Mouse (Mus musculus) liver, adult 2 months (tissue): Measurements from ENCODE around the gene Stat3. TPM values are rescaled to one million over a fixed set of nuclear protein-coding genes. Genes with fewer than 3 reads are reported as not detected.

ENCODE experiments used
- DNase-seq: peaks from one replicate; pipeline ENCODE4 v3.0.0-alpha.2; 2011; ENCODE audit warnings: low read depth, low spot score; ENCODE audit errors: extremely low read depth
- H3K27ac ChIP-seq: fragments of 200-500 bp; replicated peaks from 2 replicates; pipeline ENCODE4 v1.5.1; 2012; ENCODE audit warnings: low read depth, mild to moderate bottlenecking, control low read depth, inconsistent platforms, low read length; ENCODE audit not compliant: insufficient read depth
- H3K27me3 ChIP-seq: fragments of 200-500 bp; 2 replicates; pipeline ENCODE4 v1.6.1; 2012; ENCODE audit warnings: mild to moderate bottlenecking, moderate library complexity, low read length, inconsistent platforms; ENCODE audit not compliant: control insufficient read depth, insufficient read depth
- H3K36me3 ChIP-seq: fragments of 200-500 bp; 2 replicates; pipeline ENCODE4 v1.6.1; 2012; ENCODE audit warnings: low read length, inconsistent platforms; ENCODE audit not compliant: control insufficient read depth, insufficient read depth
- H3K4me1 ChIP-seq: fragments of 200-500 bp; 2 replicates; pipeline ENCODE4 v1.6.1; 2011; ENCODE audit warnings: low read length; ENCODE audit not compliant: control insufficient read depth, insufficient read depth
- H3K4me3 ChIP-seq: fragments of 200-500 bp; 2 replicates; pipeline ENCODE4 v1.5.1; 2011; ENCODE audit warnings: low read depth, mild to moderate bottlenecking, control low read depth, low read length, moderate library complexity; ENCODE audit not compliant: insufficient read depth
- H3K79me2 ChIP-seq: fragments of 200-500 bp; 2 replicates; pipeline ENCODE4 v1.6.1; 2012; ENCODE audit warnings: inconsistent platforms, mild to moderate bottlenecking, low read length, moderate library complexity; ENCODE audit not compliant: control insufficient read depth, insufficient read depth
- H3K9ac ChIP-seq: fragments of 200-500 bp; 2 replicates; pipeline ENCODE4 v1.6.1; 2012; ENCODE audit warnings: low read depth, mild to moderate bottlenecking, control low read depth, inconsistent platforms, low read length
- CTCF ChIP-seq: fragments of 200-500 bp; IDR thresholded peaks from 2 replicates; pipeline ENCODE4 v1.5.1; 2011; ENCODE audit warnings: low read depth, low read length, control low read depth
- POLR2A ChIP-seq: fragments of 200-500 bp; IDR thresholded peaks from 2 replicates; pipeline ENCODE4 v1.6.1; 2011; ENCODE audit warnings: low read length, control low read depth; ENCODE audit not compliant: insufficient read depth; ENCODE audit errors: extremely low read depth
- WGBS: fragments of 180-500 bp; shearing (Covaris S2); methylation state at CpG from one replicate; pipeline ENCODE4 v1.1.7; 2018; 5-methylcytosine and 5-hydroxymethylcytosine counted together
- polyA plus RNA-seq: library from polyadenylated mRNA; depleted of rRNA; stranded (reverse); fragments of >200 nt; gene quantifications from 2 replicates; pipeline ENCODE4 v1.2.3, GENCODE M21; 2012
- total RNA-seq: library from RNA; depleted of rRNA; stranded (reverse); fragments of >200 nt; gene quantifications from 2 replicates; pipeline ENCODE4 v1.2.3, GENCODE M21; 2014

Gene Stat3
- total and polyA plus RNA-seq, 2 experiments = 58.5 to 60.4 TPM

DNA sequence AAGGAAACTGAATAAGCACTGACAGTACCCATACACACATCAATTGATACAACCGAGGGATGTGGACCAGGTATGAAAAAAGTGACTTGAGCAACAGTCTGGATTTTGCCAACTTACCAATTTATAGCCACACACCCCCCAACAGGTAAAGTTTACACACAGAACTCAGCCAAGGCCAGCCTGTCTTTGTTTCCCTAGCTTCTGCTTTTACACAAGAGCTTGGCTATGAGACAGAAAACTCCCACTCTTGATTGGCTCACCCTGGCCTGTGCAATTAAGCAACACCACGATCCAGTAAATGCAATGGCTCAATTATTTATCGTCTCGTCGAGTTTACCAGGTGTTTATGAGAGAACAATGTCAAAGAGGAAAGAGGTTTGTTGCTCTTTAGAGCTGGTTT lies 1.2 kb downstream of the Stat3 start:
- WGBS = 0% methylated on average over 5 of the region's 5 CpGs
- Histone ChIP-seq H3K36me3 (no peaks in the 10 kb centered on the region), H3K79me2 (peaks cover 39% of the 10 kb centered on the region; the same call in 1 of the 2 replicates), H3K9ac (no peak overlapping the region; the same call in 1 of the 2 replicates), H3K27ac (0 out of 2 replicates have a peak overlapping the region, but pooled peaks have one; percentile 12), H3K4me1 (peaks cover 36% of the 10 kb centered on the region), H3K4me3 (peak overlapping the region; percentile 94; the same call in 1 of the 2 replicates), H3K27me3 (no peaks in the 10 kb centered on the region)
- TF ChIP-seq POLR2A = no peak
- peak; percentile 98 for DNase-seq

DNA sequence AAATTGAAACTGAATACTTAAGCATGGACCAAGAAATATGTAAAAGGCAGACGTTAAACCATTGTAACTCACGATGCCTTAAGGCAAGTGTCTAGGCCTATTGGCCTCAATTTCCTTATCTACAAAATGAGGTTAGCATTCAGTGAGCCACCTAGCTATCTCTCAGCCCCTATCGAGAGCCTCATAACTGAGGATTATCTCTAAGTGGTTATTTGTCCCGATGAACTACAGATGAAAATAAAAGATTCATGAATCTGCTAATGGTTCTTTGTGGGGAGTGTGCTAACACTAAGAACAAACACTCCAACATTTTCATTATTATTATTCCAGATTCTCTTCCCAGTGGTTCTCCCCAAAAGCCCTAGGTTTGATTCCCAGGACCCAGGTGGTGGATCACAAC lies 2.0 kb downstream of the Stat3 start:
- Histone ChIP-seq H3K79me2 (peaks cover 40% of the 10 kb centered on the region; the same call in 1 of the 2 replicates), H3K27ac (no peak overlapping the region), H3K36me3 (peaks cover 2% of the 10 kb centered on the region; the same call in 1 of the 2 replicates), H3K4me3 (no peak overlapping the region), H3K4me1 (peaks cover 36% of the 10 kb centered on the region), H3K27me3 (no peaks in the 10 kb centered on the region), H3K9ac (no peak overlapping the region)
- TF ChIP-seq CTCF (no peak), POLR2A (no peak)
- 61% methylated on average over 4 of the region's 4 CpGs for WGBS
- DNase-seq = no peak

DNA sequence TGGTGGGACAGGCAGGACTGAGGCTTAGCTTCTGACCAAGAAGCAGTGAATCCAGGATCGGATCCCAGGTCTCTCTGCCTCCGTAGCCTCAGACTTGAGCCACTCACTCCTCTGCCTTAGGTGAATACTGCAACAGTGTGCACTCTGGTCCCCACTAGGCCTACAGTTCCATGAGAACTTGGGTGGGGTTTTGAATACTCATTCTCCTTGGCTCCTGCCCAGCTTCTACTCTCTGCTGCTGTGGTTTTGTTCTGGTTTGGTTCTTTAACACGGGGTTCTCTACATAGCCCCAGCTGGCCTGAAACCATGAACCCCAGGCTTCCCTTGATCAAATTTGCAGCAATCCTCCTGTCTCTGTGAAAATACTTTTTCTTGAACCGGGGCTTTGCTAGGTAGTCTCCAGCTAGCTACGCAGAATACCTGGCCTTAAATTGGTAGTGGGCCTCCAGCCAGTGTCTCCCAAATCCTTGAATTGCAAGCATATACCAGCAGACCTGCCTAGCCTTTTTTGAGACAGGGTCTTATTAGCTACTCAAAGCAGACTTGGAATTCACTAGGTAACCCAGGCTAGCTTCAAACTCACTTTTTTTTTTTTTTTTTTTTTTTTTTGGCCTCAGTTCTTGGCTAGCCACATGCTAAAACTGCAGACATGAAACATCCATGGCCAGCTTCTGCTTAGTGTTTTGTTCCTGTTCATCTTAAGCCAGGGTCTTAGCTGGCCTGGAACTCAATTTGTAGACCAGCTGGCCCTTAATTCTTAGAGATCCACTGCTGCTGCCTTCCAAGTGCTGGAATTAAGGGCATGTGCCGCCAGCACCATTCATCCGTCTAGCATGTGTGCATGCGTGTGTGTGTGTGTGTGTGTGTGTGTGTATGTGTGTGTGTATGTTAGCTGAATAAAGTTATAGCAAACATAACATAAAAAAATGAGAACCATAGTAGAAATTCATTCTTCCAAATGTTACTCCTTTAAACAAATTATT lies 3.7 kb downstream of the Stat3 start:
- H3K4me1 ChIP-seq = peaks cover 45% of the 10 kb centered on the region
- H3K9ac ChIP-seq = no peak overlapping the region

DNA sequence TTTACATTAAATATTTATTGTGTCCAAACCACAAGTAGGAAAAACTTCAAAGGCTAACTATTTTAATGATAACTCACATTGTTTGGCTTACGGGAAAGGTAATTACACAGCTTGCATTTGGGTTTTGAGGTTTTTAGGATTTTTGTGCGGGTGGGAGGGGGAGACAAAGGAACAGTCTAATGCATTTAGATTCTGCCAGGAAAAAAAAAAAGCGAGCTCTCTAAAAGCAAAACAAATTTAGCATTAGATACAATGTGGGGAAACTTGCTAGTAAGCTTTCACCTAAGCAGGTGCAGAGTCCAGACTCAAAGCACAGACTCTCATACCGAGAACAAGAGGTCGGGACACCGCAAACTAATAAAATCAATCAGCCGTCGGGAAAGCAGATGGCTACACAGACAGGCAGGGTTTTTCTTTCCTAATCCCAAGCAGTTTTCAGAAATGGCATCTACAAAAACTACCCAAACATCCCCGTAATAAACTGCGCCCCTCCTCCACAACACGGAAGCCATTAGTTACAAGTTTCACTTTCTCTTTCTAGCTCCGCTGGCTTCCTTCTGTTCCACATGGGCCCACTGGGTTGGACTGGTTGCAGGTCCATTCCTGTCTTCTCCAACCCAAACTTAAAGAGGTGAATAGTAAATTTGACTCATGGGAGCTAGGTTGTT lies 8.0 kb downstream of the Stat3 start:
- Histone ChIP-seq H3K27me3 (no peaks in the 10 kb centered on the region), H3K36me3 (peaks cover 2% of the 10 kb centered on the region; the same call in 1 of the 2 replicates), H3K4me3 (peak overlapping the region; percentile 57), H3K4me1 (peaks cover 34% of the 10 kb centered on the region), H3K9ac (peak overlapping the region; percentile 63), H3K27ac (peak overlapping the region; percentile 73), H3K79me2 (peaks cover 47% of the 10 kb centered on the region; the same call in 1 of the 2 replicates)
- DNase-seq = peak; percentile 87
- 3% methylated on average over 12 of the region's 12 CpGs for WGBS
- TF ChIP-seq POLR2A (no peak), CTCF (no peak)

More for the DNA sequence above, 3.7 kb downstream of the Stat3 start:
- Histone ChIP-seq H3K4me3 (no peak overlapping the region), H3K27me3 (no peaks in the 10 kb centered on the region), H3K27ac (peak overlapping the region; percentile 25; the same call in 1 of the 2 replicates), H3K79me2 (peaks cover 42% of the 10 kb centered on the region; the same call in 1 of the 2 replicates), H3K36me3 (peaks cover 2% of the 10 kb centered on the region; the same call in 1 of the 2 replicates)
- no peak for DNase-seq
- WGBS = 67% methylated on average over 8 of the region's 8 CpGs
- TF ChIP-seq CTCF (no peak), POLR2A (no peak)

DNA sequence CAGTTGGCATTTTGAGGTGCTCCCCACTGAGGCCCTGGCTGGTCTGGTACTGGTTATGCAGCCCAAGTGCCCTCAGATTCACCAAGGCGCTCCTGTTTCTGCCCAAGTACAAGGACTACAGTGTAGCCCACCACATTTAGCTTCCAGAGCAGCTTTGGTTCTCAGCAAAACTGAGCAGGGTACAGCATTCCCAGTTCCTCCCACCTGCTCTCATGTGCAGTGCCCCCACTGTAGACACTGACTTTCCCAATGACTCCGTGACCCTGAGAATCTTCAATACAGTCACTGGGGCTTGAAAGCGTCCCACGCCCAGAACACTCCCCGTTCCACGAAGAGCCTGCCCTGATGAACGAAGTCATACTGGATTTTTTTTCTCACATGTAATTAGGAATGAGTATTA lies 8.7 kb downstream of the Stat3 start:
- Histone ChIP-seq H3K27ac (peak overlapping the region; percentile 54), H3K27me3 (no peaks in the 10 kb centered on the region), H3K4me3 (no peak overlapping the region), H3K4me1 (peaks cover 30% of the 10 kb centered on the region), H3K36me3 (peaks cover 2% of the 10 kb centered on the region; the same call in 1 of the 2 replicates), H3K79me2 (peaks cover 45% of the 10 kb centered on the region), H3K9ac (peak overlapping the region; percentile 15; the same call in 1 of the 2 replicates)
- TF ChIP-seq CTCF (no peak), POLR2A (no peak)
- no peak for DNase-seq
- 29% methylated on average over 7 of the region's 7 CpGs for WGBS
